Mouse (Mus musculus) kidney, postnatal 0 days (tissue): Measurements from ENCODE around the gene Pik3cb. TPM values are rescaled to one million over a fixed set of nuclear protein-coding genes. Genes with fewer than 3 reads are reported as not detected.

Experiments
- ATAC-seq: fragments of 200-750 bp; cut with Nextera tagmentation; replicated peaks from 2 replicates; pipeline ENCODE4 v1.8.0; 2017; ENCODE audit warnings: low read depth, moderate number of reproducible peaks, moderate TSS enrichment, moderate library complexity; ENCODE audit not compliant: low FRiP score
- DNase-seq: peaks from one replicate; pipeline ENCODE4 v3.0.0-alpha.2; 2016; ENCODE audit warnings: low spot score
- H3K27ac ChIP-seq: fragments of 300-500 bp; sonication (generic); 2 replicates; pipeline ENCODE4 v1.5.1; 2014; ENCODE audit warnings: mild to moderate bottlenecking
- H3K27me3 ChIP-seq: fragments of 300-500 bp; sonication (generic); 2 replicates; pipeline ENCODE4 v1.6.1; 2014; ENCODE audit warnings: low read length, mixed read lengths; ENCODE audit not compliant: insufficient read depth
- H3K36me3 ChIP-seq: fragments of 300-500 bp; sonication (generic); 2 replicates; pipeline ENCODE4 v1.6.1; 2014; ENCODE audit warnings: low read length, mixed read lengths; ENCODE audit not compliant: insufficient read depth
- H3K4me1 ChIP-seq: fragments of 300-500 bp; sonication (generic); replicated peaks from 2 replicates; pipeline ENCODE4 v1.6.1; 2014; ENCODE audit warnings: antibody characterized with exemption, low read length, mixed read lengths; ENCODE audit not compliant: insufficient read depth
- H3K4me2 ChIP-seq: fragments of 300-500 bp; sonication (generic); 2 replicates; pipeline ENCODE4 v1.6.1; 2014; ENCODE audit warnings: mild to moderate bottlenecking, low read length, moderate library complexity, mixed read lengths
- H3K4me3 ChIP-seq: fragments of 300-500 bp; sonication (generic); replicated peaks from 2 replicates; pipeline ENCODE4 v1.5.1; 2014; ENCODE audit warnings: low read depth, low read length
- H3K9ac ChIP-seq: fragments of 300-500 bp; sonication (generic); 2 replicates; pipeline ENCODE4 v1.6.1; 2014; ENCODE audit warnings: low read depth, low read length
- H3K9me3 ChIP-seq: fragments of 300-500 bp; sonication (generic); replicated peaks from 2 replicates; pipeline ENCODE4 v1.6.1; 2016; ENCODE audit warnings: low read length, inconsistent platforms, mixed read lengths
- CTCF ChIP-seq: IDR thresholded peaks from 2 replicates; pipeline ENCODE4 v1.5.1; 2016; ENCODE audit warnings: antibody characterized with exemption, low read depth, mild to moderate bottlenecking, moderate library complexity
- WGBS: fragments of 180-500 bp; shearing (Covaris S2); extraction: QIAGEN DNeasy Blood & Tissue Kit; methylation state at CpG from one replicate; pipeline ENCODE4 v1.1.7; 2014; 5-methylcytosine and 5-hydroxymethylcytosine counted together
- polyA plus RNA-seq: library from polyadenylated mRNA; unstranded; fragments of >200 nt; fragmentation: Nextera tagmentation; extraction: Ambion mirVana; gene quantifications from 2 replicates; pipeline ENCODE4 v1.2.1, GENCODE M21; 2015

The Pik3cb gene
- polyA plus RNA-seq, 1 experiment from 2014 or later, result 1.3 TPM

DNA sequence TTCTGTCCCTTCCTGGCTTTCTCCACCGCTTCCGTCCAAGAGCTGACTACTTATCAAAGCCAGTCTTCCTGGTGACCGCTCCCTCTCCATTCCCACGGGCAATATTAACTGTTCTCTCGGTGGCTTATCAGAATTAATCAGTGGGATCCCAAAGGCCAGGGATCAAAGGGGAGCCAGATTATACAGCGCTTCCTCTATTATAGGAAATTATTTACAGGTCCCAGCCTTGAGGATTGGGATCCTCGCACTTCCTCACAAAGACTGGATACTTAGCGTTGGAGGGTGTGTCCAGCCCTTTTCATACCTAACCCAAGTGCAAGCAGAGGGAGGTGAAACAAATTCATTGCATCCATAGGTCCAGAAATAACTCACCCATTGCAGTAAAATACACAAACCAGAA is 108.4 kb downstream of the Pik3cb start:
- no peak for TF ChIP-seq CTCF
- ATAC-seq, result no peak
- DNase-seq, result no peak

DNA sequence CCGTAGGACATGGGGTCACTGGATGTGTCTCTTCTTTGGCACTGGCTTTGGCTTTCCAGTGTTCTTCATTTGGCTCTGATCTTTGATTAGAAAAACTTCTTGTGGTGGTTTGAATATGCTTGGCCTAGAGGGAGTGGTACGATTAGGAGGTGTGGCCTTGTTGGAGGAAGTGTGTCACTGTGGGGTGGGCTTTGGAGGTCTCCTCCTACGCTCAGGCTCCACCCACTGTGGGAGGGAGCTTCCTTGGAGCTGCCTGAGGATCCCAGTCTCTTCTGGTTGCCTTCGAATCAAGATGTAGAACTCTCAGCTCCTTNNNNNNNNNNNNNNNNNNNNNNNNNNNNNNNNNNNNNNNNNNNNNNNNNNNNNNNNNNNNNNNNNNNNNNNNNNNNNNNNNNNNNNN is 118.7 kb downstream of the Pik3cb start:
- Histone ChIP-seq H3K36me3 (no peaks in the 10 kb centered on the region), H3K4me1 (no peaks in the 10 kb centered on the region), H3K27me3 (no peaks in the 10 kb centered on the region), H3K9me3 (no peaks in the 10 kb centered on the region), H3K4me2 (no peak overlapping the region), H3K9ac (no peak overlapping the region), H3K4me3 (no peak overlapping the region), H3K27ac (no peak overlapping the region)
- 89% methylated on average over 4 of the region's 4 CpGs for WGBS
- no peak for TF ChIP-seq CTCF
- ATAC-seq (no peak), DNase-seq (no peak)

More for the DNA sequence above, 108.4 kb downstream of the Pik3cb start:
- no peak overlapping the region for H3K27ac ChIP-seq
- H3K4me3 ChIP-seq, result no peak overlapping the region
- H3K4me2 ChIP-seq, result no peak overlapping the region
- no peak overlapping the region for H3K9ac ChIP-seq
- no peaks in the 10 kb centered on the region for H3K27me3 ChIP-seq
- H3K4me1 ChIP-seq, result no peaks in the 10 kb centered on the region
- 65% methylated on average over 8 of the region's 8 CpGs for WGBS
- no peaks in the 10 kb centered on the region for H3K36me3 ChIP-seq
- 0 out of 2 replicates have a peak, but pooled peaks cover 2% of the 10 kb centered on the region for H3K9me3 ChIP-seq

DNA sequence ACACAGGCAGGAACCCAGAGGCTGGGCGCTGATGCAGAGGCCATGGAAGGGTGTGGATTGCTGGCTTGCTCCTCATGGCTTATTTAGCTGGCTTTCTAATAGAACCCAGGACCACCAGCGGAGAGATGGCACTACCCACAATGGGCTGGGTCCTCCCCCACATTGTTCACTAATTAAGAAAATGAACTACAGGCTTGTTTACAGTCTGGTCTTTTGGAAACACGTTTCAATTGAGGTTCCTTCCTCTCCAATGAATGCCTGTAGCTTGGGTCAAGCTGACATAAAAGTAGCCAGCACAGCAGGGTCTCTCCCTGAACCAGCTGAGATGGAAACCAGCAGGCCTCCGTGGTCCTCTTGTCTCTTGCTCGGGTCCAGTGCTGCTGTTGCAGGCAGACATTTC is 119.3 kb downstream of the Pik3cb start:
- Histone ChIP-seq H3K4me1 (no peaks in the 10 kb centered on the region), H3K4me3 (no peak overlapping the region), H3K9ac (no peak overlapping the region), H3K36me3 (no peaks in the 10 kb centered on the region), H3K9me3 (no peaks in the 10 kb centered on the region), H3K4me2 (no peak overlapping the region), H3K27ac (no peak overlapping the region), H3K27me3 (no peaks in the 10 kb centered on the region)
- no peak for TF ChIP-seq CTCF
- WGBS, result 36% methylated on average over 5 of the region's 5 CpGs
- DNase-seq (no peak), ATAC-seq (no peak)

DNA sequence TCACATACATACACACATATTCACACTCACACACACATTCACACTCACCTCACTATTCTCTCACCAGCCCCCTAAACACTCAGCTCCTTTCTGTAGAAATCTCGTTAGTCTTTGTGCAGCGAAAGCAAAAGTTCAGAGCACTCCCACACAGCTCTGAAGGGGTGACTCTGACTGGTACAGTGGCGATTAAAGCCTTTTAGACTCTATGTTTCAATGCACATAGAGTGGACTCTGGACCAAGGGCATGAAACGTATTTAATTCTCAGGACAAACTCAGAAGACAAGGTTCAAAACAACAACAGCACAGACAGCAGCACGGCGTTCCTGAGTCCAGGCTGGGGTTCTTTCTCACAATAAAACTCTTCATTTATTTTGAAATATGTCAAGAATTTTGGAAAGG is 122.7 kb downstream of the Pik3cb start:
- peak; percentile 29 for DNase-seq
- Histone ChIP-seq H3K9me3 (no peaks in the 10 kb centered on the region), H3K4me3 (no peak overlapping the region), H3K27ac (no peak overlapping the region), H3K4me2 (no peak overlapping the region), H3K36me3 (no peaks in the 10 kb centered on the region), H3K27me3 (no peaks in the 10 kb centered on the region), H3K9ac (no peak overlapping the region), H3K4me1 (no peaks in the 10 kb centered on the region)
- TF ChIP-seq CTCF, result no peak
- 53% methylated on average over 6 of the region's 6 CpGs for WGBS
- ATAC-seq, result peak; percentile 92

DNA sequence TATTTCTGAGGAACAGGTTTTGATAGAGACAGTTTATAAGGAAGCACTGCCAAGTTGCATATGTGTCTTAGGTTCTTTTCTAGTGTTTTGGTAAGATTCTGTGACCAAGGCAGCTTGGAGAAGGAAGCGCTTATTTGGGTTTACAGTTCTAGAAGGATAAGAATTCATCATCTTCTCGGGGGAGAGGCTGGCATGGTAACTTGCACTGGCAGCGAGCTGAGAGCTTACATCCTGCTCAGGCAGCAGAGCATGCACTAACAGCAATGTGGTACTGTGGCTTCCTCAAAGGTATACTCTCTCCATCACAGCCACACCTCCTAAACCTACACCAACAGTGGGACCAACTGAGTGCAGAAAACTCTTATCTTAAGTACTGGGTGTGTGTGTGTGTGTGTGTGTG is 123.7 kb downstream of the Pik3cb start:
- 51% methylated on average over 3 of the region's 3 CpGs for WGBS
- ATAC-seq (no peak), DNase-seq (no peak)
- H3K27me3 ChIP-seq, result no peaks in the 10 kb centered on the region
- H3K36me3 ChIP-seq, result no peaks in the 10 kb centered on the region
- no peaks in the 10 kb centered on the region for H3K4me1 ChIP-seq
- H3K4me2 ChIP-seq, result no peak overlapping the region
- H3K4me3 ChIP-seq, result no peak overlapping the region
- H3K9ac ChIP-seq, result no peak overlapping the region
- H3K27ac ChIP-seq, result no peak overlapping the region
- H3K9me3 ChIP-seq, result no peaks in the 10 kb centered on the region
- no peak for TF ChIP-seq CTCF

DNA sequence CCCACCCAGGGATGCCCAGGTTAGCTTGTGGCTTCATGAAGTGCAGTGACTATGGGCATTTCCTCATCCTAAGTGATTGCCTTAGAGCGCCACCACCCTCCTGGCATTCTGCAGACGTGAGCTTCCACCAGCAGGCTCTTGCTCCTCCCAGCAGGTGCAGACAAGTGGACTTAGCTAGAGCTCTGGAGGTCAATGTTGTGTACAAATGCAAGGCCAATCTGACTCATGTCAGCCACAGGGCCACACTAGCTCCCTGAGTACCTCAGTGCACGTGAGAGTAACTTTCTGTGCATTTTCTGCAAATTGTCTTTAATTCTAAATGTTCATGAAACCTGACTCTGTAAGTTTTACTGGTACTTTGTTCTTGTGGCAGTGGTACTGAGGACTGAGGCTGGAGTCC is 124.1 kb downstream of the Pik3cb start:
- H3K27ac ChIP-seq, result no peak overlapping the region
- DNase-seq, result no peak
- H3K9me3 ChIP-seq, result no peaks in the 10 kb centered on the region
- 74% methylated on average over 3 of the region's 3 CpGs for WGBS
- no peak overlapping the region for H3K9ac ChIP-seq
- H3K36me3 ChIP-seq, result no peaks in the 10 kb centered on the region
- ATAC-seq, result no peak
- H3K4me2 ChIP-seq, result no peak overlapping the region
- H3K27me3 ChIP-seq, result no peaks in the 10 kb centered on the region
- TF ChIP-seq CTCF, result no peak
- no peak overlapping the region for H3K4me3 ChIP-seq
- no peaks in the 10 kb centered on the region for H3K4me1 ChIP-seq

DNA sequence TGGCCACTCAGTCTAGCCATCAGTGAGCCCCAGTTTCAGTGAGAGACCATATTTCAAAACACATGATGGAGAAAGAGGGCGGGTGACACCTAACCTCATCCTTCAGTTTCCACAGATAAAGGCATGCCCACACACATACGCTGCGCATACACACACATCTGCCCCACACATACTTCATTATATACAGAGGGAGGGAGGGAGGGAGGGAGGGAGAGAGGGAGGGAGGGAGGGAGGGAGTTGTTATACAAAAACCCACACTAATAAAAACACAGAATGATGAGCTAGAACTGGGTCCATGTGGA is 130.6 kb downstream of the Pik3cb start:
- Histone ChIP-seq H3K27me3 (no peaks in the 10 kb centered on the region), H3K36me3 (no peaks in the 10 kb centered on the region), H3K4me2 (no peak overlapping the region), H3K4me3 (no peak overlapping the region), H3K4me1 (no peaks in the 10 kb centered on the region), H3K27ac (no peak overlapping the region), H3K9me3 (no peaks in the 10 kb centered on the region), H3K9ac (no peak overlapping the region)
- ATAC-seq (no peak), DNase-seq (no peak)
- TF ChIP-seq CTCF, result no peak
- WGBS, result 56% methylated on average over 3 of the region's 3 CpGs
